Mouse (Mus musculus) midbrain, embryonic 14.5 days (tissue): ENCODE measurements around the gene Wt1. TPM values are rescaled to one million over a fixed set of nuclear protein-coding genes. Genes with fewer than 3 reads are reported as not detected.

ENCODE experiments used
- ATAC-seq: fragments of 200-750 bp; cut with Nextera tagmentation; 2 replicates; pipeline ENCODE4 v1.8.0; 2017; ENCODE audit warnings: moderate number of reproducible peaks, moderate library complexity; ENCODE audit not compliant: low FRiP score, low TSS enrichment
- DNase-seq: peaks from one replicate; pipeline ENCODE4 v3.0.0-alpha.2; 2015
- H3K27ac ChIP-seq: fragments of 300-500 bp; sonication (generic); replicated peaks from 2 replicates; pipeline ENCODE4 v1.5.1; 2014; ENCODE audit warnings: mild to moderate bottlenecking, low read depth, low read length, moderate library complexity
- H3K27me3 ChIP-seq: fragments of 300-500 bp; sonication (generic); 2 replicates; pipeline ENCODE4 v1.6.1; 2014; ENCODE audit warnings: low read length, control low read depth, mixed read lengths; ENCODE audit not compliant: control insufficient read depth, insufficient read depth
- H3K36me3 ChIP-seq: fragments of 300-500 bp; sonication (generic); 2 replicates; pipeline ENCODE4 v1.6.1; 2014; ENCODE audit warnings: low read length, control low read depth; ENCODE audit not compliant: control insufficient read depth, insufficient read depth
- H3K4me1 ChIP-seq: fragments of 300-500 bp; sonication (generic); 2 replicates; pipeline ENCODE4 v1.6.1; 2014; ENCODE audit warnings: mild to moderate bottlenecking, antibody characterized with exemption, low read length, control low read depth; ENCODE audit not compliant: control insufficient read depth, insufficient read depth
- H3K4me2 ChIP-seq: fragments of 300-500 bp; sonication (generic); 2 replicates; pipeline ENCODE4 v1.6.1; 2014; ENCODE audit warnings: mild to moderate bottlenecking, low read length, moderate library complexity
- H3K4me3 ChIP-seq: fragments of 300-500 bp; sonication (generic); replicated peaks from 2 replicates; pipeline ENCODE4 v1.5.1; 2014; ENCODE audit warnings: low read depth, low read length
- H3K9ac ChIP-seq: fragments of 300-500 bp; sonication (generic); replicated peaks from 2 replicates; pipeline ENCODE4 v1.6.1; 2014; ENCODE audit warnings: mild to moderate bottlenecking, low read length, moderate library complexity
- H3K9me3 ChIP-seq: fragments of 300-500 bp; sonication (generic); 2 replicates; pipeline ENCODE4 v1.6.1; 2016; ENCODE audit warnings: low read length, control low read depth, mixed read lengths; ENCODE audit not compliant: control insufficient read depth
- WGBS: fragments of 180-500 bp; shearing (Covaris S2); extraction: QIAGEN DNeasy Blood & Tissue Kit; methylation state at CpG from one replicate; pipeline ENCODE4 v1.1.7; 2014; 5-methylcytosine and 5-hydroxymethylcytosine counted together
- polyA plus RNA-seq: library from polyadenylated mRNA; unstranded; fragments of >200 nt; fragmentation: Nextera tagmentation; extraction: Ambion mirVana; gene quantifications from 2 replicates; pipeline ENCODE4 v1.2.1, GENCODE M21; 2014

Gene Wt1
- polyA plus RNA-seq, 1 experiment from 2014 or later: not detected

DNA sequence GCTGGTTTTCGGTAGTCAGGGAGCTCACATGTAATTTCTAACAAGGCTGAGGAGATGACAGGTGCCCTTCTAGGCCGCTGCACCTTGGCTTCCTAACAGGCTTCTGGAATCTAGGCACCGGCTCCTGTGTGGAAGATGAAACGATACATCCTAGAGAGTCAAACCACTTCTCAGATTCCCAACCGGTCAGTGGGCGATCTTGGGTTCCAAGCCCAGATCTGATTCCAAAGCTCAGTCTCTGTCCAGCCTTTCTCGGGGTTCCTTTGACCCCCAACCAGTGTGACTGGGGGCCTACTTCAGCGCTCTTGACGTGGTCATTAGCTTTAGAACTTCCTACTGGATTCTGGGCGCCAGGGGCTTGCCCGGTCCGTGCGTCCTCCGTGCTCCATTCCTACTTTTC lies 17.4 kb downstream of the Wt1 start:
- Histone ChIP-seq H3K27me3 (peaks cover 13% of the 10 kb centered on the region), H3K9ac (no peak overlapping the region), H3K4me1 (no peaks in the 10 kb centered on the region), H3K27ac (no peak overlapping the region), H3K36me3 (no peaks in the 10 kb centered on the region), H3K4me3 (no peak overlapping the region), H3K4me2 (no peak overlapping the region), H3K9me3 (no peaks in the 10 kb centered on the region)
- DNase-seq: no peak
- WGBS: 92% methylated on average over 14 of the region's 14 CpGs
- ATAC-seq: no peak

- H3K4me3 ChIP-seq: no peak overlapping the region
- no peaks in the 10 kb centered on the region for H3K36me3 ChIP-seq
- WGBS: 94% methylated on average over 5 of the region's 5 CpGs
- H3K4me1 ChIP-seq: no peaks in the 10 kb centered on the region
- no peak overlapping the region for H3K4me2 ChIP-seq
- no peak for ATAC-seq
- no peak overlapping the region for H3K27ac ChIP-seq
- H3K9ac ChIP-seq: no peak overlapping the region
- H3K27me3 ChIP-seq: no peaks in the 10 kb centered on the region
- no peak for DNase-seq
- no peaks in the 10 kb centered on the region for H3K9me3 ChIP-seq
Observed at GRCm38 (mm10) chr2:105151544-105151943, 25.2 kb downstream of the Wt1 start.

DNA sequence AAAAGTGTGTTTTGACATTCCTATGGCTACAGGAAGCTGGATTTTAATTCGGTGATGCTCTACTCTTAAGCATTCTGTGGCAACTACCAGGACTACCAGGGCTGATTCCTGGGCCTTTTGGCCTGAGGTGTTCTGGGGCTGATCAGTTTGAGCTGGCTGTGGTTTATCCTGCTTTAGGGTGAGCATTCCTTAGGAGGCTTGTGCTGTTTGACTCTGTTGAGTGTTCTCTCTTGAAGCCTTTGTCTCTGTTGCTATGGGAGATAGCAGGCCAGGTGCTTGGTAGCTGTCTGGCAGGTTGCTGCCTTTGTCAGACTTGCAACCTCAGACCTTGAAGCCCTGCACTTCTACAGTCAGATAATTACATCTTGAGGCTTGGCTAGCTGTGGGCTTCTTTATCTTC lies 26.7 kb downstream of the Wt1 start:
- H3K4me1 ChIP-seq: no peaks in the 10 kb centered on the region
- H3K4me3 ChIP-seq: no peak overlapping the region
- ATAC-seq (no peak), DNase-seq (no peak)
- H3K27me3 ChIP-seq: no peaks in the 10 kb centered on the region
- H3K4me2 ChIP-seq: no peak overlapping the region
- no peaks in the 10 kb centered on the region for H3K36me3 ChIP-seq
- no peak overlapping the region for H3K27ac ChIP-seq
- no peaks in the 10 kb centered on the region for H3K9me3 ChIP-seq
- WGBS: 79% methylated on average over 1 of the region's 1 CpGs
- H3K9ac ChIP-seq: no peak overlapping the region

GRCm38 (mm10) chr2:105160949-105161348 lies 34.6 kb downstream of the Wt1 start:
- H3K27me3 ChIP-seq: no peaks in the 10 kb centered on the region
- H3K36me3 ChIP-seq: no peaks in the 10 kb centered on the region
- DNase-seq (no peak), ATAC-seq (no peak)
- WGBS: 86% methylated on average over 2 of the region's 2 CpGs
- no peak overlapping the region for H3K27ac ChIP-seq
- H3K9ac ChIP-seq: no peak overlapping the region
- H3K4me3 ChIP-seq: no peak overlapping the region
- no peak overlapping the region for H3K4me2 ChIP-seq
- H3K4me1 ChIP-seq: no peaks in the 10 kb centered on the region
- H3K9me3 ChIP-seq: no peaks in the 10 kb centered on the region

DNA sequence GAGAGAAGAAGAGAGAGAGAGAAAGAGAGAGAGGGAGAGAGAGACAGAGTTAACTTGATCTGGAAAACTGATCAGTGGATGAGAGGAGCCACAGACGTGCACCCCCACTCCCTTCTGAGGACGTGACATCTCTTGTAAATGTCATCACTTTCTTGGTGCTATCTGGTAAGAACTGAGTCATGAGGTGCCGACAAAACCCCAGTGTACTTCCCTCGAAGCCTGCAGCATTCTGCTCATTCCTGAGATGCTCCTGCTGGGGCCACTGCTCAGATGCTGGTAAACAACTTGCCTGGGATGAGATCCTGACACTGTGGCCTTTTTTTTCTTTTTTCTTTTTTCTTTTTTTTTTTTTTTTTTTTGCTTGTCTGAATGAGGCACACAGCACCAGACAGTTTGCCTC lies 36.4 kb downstream of the Wt1 start:
- Histone ChIP-seq H3K27me3 (no peaks in the 10 kb centered on the region), H3K27ac (no peak overlapping the region), H3K4me1 (no peaks in the 10 kb centered on the region), H3K4me3 (no peak overlapping the region), H3K36me3 (no peaks in the 10 kb centered on the region), H3K9me3 (no peaks in the 10 kb centered on the region), H3K9ac (no peak overlapping the region), H3K4me2 (no peak overlapping the region)
- ATAC-seq: no peak
- WGBS: 37% methylated on average over 4 of the region's 4 CpGs
- no peak for DNase-seq

- Histone ChIP-seq H3K4me2 (no peak overlapping the region), H3K27me3 (no peaks in the 10 kb centered on the region), H3K36me3 (no peaks in the 10 kb centered on the region), H3K4me3 (no peak overlapping the region), H3K9me3 (no peaks in the 10 kb centered on the region), H3K27ac (no peak overlapping the region), H3K4me1 (no peaks in the 10 kb centered on the region), H3K9ac (no peak overlapping the region)
- no peak for ATAC-seq
- no peak for DNase-seq
- 88% methylated on average over 3 of the region's 3 CpGs for WGBS
Observed at GRCm38 (mm10) chr2:105168137-105168536, 41.8 kb downstream of the Wt1 start.

DNA sequence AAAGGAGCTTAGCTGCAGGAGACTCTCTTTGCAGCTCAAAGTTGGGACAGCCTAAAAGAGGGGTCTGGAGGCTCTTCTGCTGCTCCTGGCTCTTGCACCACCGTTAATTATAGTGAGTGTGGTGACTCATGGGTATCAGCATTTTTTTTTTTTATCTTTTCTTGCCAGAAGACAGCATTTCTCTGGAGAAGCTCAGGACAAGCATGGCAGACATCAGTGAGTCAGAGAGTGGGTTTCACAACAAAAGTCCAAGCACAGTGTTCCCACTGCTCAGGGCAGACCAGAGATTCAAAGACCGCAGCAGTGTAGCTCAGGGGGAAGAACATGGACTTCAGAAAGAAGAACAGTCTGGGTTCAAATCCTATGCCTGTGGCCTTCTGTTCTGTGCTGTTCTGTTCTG lies 47.9 kb downstream of the Wt1 start:
- ATAC-seq: no peak
- WGBS: 82% methylated on average over 2 of the region's 2 CpGs

GRCm38 (mm10) chr2:105178871-105179270 lies 52.5 kb downstream of the Wt1 start:
- H3K36me3 ChIP-seq: no peaks in the 10 kb centered on the region
- no peaks in the 10 kb centered on the region for H3K4me1 ChIP-seq
- WGBS: 92% methylated on average over 12 of the region's 12 CpGs
- peaks cover 6% of the 10 kb centered on the region for H3K9me3 ChIP-seq
- no peak overlapping the region for H3K27ac ChIP-seq
- no peaks in the 10 kb centered on the region for H3K27me3 ChIP-seq
- no peak overlapping the region for H3K9ac ChIP-seq
- H3K4me2 ChIP-seq: no peak overlapping the region
- no peak overlapping the region for H3K4me3 ChIP-seq
- ATAC-seq (no peak), DNase-seq (no peak)

More for the DNA sequence above, 47.9 kb downstream of the Wt1 start:
- no peak overlapping the region for H3K4me2 ChIP-seq
- DNase-seq: no peak
- H3K9ac ChIP-seq: no peak overlapping the region
- H3K36me3 ChIP-seq: no peaks in the 10 kb centered on the region
- H3K4me1 ChIP-seq: no peaks in the 10 kb centered on the region
- no peaks in the 10 kb centered on the region for H3K27me3 ChIP-seq
- no peaks in the 10 kb centered on the region; the same call in 1 of the 2 replicates for H3K9me3 ChIP-seq
- no peak overlapping the region for H3K27ac ChIP-seq
- H3K4me3 ChIP-seq: no peak overlapping the region

DNA sequence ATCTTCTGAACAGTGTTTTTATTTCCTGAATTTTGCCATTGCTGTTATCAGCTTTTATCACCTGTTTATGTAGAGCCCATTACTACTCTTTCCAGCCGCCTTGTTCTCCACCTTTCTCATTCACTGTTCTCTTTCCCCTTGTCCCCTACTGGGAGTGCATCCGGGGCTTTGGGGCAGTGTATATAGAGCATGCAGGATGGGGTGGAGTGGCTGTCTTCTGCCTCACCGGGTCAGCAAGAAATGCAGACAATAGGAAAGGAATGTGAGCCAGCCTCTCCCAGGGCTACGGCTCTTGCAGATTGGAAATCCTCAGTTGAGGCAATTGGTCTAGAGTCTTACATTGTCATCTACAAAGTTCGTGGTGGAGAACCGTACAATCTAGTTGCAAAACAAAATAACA lies 56.2 kb downstream of the Wt1 start:
- 25% methylated on average over 6 of the region's 6 CpGs for WGBS
- Histone ChIP-seq H3K36me3 (no peaks in the 10 kb centered on the region), H3K27me3 (no peaks in the 10 kb centered on the region), H3K4me3 (no peak overlapping the region), H3K9ac (no peak overlapping the region), H3K4me1 (no peaks in the 10 kb centered on the region), H3K9me3 (peaks cover 6% of the 10 kb centered on the region; the same call in 1 of the 2 replicates), H3K27ac (no peak overlapping the region), H3K4me2 (no peak overlapping the region)
- DNase-seq: no peak
- ATAC-seq: no peak
